Mouse (Mus musculus) lung, postnatal 14 days (tissue): ENCODE data around the gene Il2ra.
"Not testable (repeated sequence)": the region's sequence is repeated elsewhere in the genome, so short reads cannot be mapped to it uniquely, and the experiment has no call there.

Source experiments
- DNase-seq: peaks from one replicate; pipeline ENCODE4 v3.0.0; 2021

The Il2ra gene

GRCm38 (mm10) chr2:11642451-11642941 lies at the start of gene Il2ra:
Gene Il2ra (plus strand): TSS chr2:11642807.
- DNase-seq = no peak

- no peak for DNase-seq
Measured at GRCm38 (mm10) chr2:11596690-11597089, 45.9 kb upstream of the Il2ra start.

- DNase-seq = no peak
Measured at GRCm38 (mm10) chr2:11597906-11598305, 44.7 kb upstream of the Il2ra start.

GRCm38 (mm10) chr2:11601795-11602194 lies 40.8 kb upstream of the Il2ra start:
- no peak for DNase-seq

GRCm38 (mm10) chr2:11602506-11603489 lies 39.8 kb upstream of the Il2ra start:
- peak; percentile 95 for DNase-seq

- no peak for DNase-seq
Measured at GRCm38 (mm10) chr2:11604053-11604452, 38.6 kb upstream of the Il2ra start, which contains the start of gene Rbm17. Gene Rbm17 (minus strand): TSS chr2:11604153.

- no peak for DNase-seq
Measured at GRCm38 (mm10) chr2:11604911-11605310, 37.7 kb upstream of the Il2ra start.

- DNase-seq = not testable (repeated sequence)
Measured at GRCm38 (mm10) chr2:11606718-11607117, 35.9 kb upstream of the Il2ra start.

- DNase-seq = not testable (repeated sequence)
Measured at GRCm38 (mm10) chr2:11612939-11613338, 29.7 kb upstream of the Il2ra start.

GRCm38 (mm10) chr2:11616846-11617245 lies 25.8 kb upstream of the Il2ra start:
- no peak for DNase-seq

GRCm38 (mm10) chr2:11619598-11619997 lies 23.0 kb upstream of the Il2ra start:
- DNase-seq = no peak

- DNase-seq = no peak
Measured at GRCm38 (mm10) chr2:11623173-11623572, 19.4 kb upstream of the Il2ra start.

- no peak for DNase-seq
Measured at GRCm38 (mm10) chr2:11623726-11624125, 18.9 kb upstream of the Il2ra start.

GRCm38 (mm10) chr2:11625890-11626289 lies 16.7 kb upstream of the Il2ra start, which contains the start of gene Gm17490:
Gene Gm17490 (minus strand): TSS chr2:11626264.
- no peak for DNase-seq

- no peak for DNase-seq
Measured at GRCm38 (mm10) chr2:11635035-11635434, 7.6 kb upstream of the Il2ra start.

GRCm38 (mm10) chr2:11635471-11636137 lies 7.0 kb upstream of the Il2ra start:
- DNase-seq = no peak

GRCm38 (mm10) chr2:11636138-11636480 lies 6.5 kb upstream of the Il2ra start:
- no peak for DNase-seq

- no peak for DNase-seq
Measured at GRCm38 (mm10) chr2:11637115-11637514, 5.5 kb upstream of the Il2ra start.

- no peak for DNase-seq
Measured at GRCm38 (mm10) chr2:11644057-11644456, 1.4 kb downstream of the Il2ra start.

GRCm38 (mm10) chr2:11645297-11645696 lies 2.7 kb downstream of the Il2ra start:
- DNase-seq = no peak

GRCm38 (mm10) chr2:11651476-11651875 lies 8.9 kb downstream of the Il2ra start:
- no peak for DNase-seq

GRCm38 (mm10) chr2:11652196-11652595 lies 9.6 kb downstream of the Il2ra start:
- DNase-seq = no peak

- DNase-seq = no peak
Measured at GRCm38 (mm10) chr2:11652780-11653179, 10.2 kb downstream of the Il2ra start.

GRCm38 (mm10) chr2:11653330-11653729 lies 10.7 kb downstream of the Il2ra start:
- DNase-seq = no peak
